Mouse (Mus musculus): Measurements from ENCODE around the gene Nfic. TPM values are rescaled to one million over a fixed set of nuclear protein-coding genes. Genes with fewer than 3 reads are reported as not detected.

Nfic gene
- total RNA-seq, 1 experiment from 2014 or later: 104 TPM

DNA sequence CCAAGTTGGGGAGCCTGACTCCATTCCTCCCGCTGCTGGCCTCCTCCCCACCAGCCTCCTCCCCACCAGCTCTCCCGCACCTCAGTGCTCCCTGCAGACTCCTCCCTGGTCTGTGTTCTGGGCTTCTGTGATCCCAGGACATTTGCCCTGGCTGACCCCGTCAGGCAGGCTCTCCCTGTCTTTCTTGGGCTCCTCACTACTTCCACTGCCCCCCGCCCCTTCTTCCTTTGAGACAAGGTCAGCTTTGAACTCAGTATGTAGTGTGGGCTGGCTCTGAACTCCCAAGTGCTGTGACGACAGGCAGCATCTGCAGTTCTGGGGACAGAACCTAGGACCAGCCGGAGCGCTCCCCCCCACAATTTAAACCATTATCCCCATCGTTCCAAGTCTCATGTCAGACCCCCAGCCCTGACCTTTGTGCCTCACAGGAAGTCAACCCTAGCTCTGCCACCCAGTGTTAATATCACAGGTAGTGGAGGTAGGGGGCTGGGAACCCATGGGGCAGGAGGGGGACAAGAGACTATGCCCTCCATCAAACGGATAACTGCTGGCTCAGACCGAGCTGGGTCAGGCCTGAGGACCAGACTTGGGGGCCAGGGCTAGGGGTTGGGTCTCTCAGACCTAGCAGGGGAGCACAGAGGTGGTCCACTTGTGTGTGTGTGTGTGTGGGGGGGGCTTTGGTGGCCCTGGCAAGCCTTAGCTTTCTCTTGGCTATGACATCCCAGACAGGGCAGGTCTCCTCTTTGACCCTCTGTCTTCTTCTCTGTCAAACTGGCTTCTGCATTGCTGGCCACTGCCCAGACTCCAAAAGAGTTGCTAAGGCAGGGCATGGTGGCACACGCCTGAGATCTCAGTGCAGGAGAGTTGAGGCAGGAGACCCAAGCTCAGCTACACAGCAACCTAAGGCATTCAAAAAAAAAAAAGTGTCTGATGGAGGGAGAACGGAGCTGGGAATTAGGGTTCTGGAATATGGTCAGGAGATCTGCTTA, 37.9 kb downstream of the Nfic start:
- peak; percentile 6 for DNase-seq

GRCm38 (mm10) chr10:81416581-81417226, 38.7 kb downstream of the Nfic start:
- DNase-seq: peak; percentile 92

DNA sequence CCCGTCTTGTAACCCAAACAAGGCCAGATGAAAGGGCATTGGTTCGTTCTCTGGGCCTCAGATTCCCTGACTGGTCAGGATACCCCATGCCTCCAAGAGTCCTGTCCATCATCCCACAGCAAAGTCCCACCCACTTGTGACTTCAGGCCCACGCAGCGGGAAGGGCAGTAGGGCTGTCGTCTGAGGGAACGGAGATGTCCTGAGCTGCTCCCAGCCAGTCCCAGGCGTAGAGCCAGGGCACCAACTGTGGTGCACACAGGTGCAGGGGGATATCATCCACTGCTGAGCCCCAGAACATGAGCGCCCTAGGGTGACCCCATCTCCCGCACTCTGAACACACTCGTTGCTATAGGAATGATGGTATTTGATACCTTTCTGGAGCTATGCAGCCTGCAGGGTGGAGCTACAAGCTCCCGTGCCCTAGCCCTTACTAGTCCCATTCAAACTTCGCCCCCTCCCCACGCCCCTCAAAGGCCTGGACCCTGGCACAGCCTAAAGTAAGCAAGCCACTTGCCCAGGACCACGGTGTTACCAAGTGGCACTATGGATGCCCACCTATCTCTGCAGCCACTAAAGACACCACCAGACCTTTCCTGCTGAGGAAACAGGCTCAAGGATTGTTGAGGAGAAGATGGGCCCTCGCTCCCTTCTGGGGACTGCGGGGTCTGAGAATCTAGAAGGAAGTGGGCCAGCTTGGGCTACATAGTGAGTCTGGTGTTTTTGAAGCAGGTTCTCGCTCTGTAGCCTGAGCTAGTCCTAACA, 39.7 kb downstream of the Nfic start:
- DNase-seq: peak; percentile 21

DNA sequence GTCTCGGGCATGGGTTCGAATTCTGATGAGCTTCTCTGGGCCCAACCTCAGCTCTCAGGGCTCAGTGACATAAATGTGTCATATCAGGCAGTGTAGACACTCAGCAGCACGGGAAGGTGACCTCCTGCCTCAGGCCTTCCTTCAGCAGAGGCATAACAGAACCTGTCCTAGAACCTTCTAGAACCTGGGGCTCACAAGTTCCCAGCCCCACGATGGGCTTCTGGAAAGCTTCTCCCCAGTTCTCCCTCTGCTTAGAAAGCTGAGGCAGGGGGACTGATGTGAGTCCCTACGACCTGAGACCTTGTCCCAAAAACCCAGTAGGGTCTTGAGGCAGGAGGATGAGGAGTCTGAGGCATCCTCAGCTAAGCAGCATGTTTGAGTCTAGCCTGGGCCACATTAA, 40.3 kb downstream of the Nfic start:
- DNase-seq: no peak

- DNase-seq: no peak
Observed at GRCm38 (mm10) chr10:81414682-81415081, 40.8 kb downstream of the Nfic start.

- peak; percentile 93 for DNase-seq
Observed at GRCm38 (mm10) chr10:81413310-81414261, 41.8 kb downstream of the Nfic start.

- no peak for DNase-seq
Observed at GRCm38 (mm10) chr10:81412586-81413309, 42.7 kb downstream of the Nfic start.

- DNase-seq: peak; percentile 91
Observed at GRCm38 (mm10) chr10:81411471-81412400, 43.7 kb downstream of the Nfic start.

GRCm38 (mm10) chr10:81410981-81411380, 44.5 kb downstream of the Nfic start:
- DNase-seq: peak; percentile 64

- no peak for DNase-seq
Observed at GRCm38 (mm10) chr10:81410350-81410749, 45.1 kb downstream of the Nfic start.

DNA sequence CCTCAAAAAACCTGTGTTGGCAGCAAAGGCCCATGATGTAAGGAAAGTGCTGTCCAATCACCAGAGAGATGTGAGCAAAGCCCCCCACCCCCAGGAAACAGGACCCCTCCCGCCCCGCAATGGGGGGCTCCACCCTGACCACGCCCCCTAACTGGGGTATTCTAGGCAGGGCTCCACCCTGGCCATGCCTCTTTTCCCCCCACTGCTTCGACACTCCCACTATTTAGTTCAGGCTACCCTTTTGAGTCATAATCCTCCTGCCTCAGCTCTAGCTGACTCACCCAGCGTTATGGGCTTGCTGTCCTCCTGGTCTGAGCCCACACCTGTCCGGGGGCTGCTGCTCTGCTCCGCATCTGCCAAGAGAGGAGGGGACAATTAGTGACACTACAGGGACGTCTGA, 46.1 kb downstream of the Nfic start:
- DNase-seq: no peak

GRCm38 (mm10) chr10:81408871-81409291, 46.6 kb downstream of the Nfic start:
- DNase-seq: peak; percentile 93

DNA sequence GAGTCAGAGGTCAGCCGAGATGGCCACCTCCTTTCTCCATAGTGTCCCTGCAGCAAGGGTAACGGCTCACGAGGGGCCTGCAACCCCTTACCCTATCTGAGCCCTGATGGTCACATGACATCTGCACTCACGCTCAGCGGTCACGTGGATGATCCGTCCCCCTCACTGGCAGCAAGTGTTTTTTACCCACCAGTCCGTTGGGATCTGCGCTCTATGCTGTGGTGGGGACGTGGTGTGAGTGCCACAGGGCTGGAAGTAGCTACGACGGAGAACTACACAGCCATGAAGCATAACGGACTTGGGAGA, 47.1 kb downstream of the Nfic start:
- DNase-seq: no peak

DNA sequence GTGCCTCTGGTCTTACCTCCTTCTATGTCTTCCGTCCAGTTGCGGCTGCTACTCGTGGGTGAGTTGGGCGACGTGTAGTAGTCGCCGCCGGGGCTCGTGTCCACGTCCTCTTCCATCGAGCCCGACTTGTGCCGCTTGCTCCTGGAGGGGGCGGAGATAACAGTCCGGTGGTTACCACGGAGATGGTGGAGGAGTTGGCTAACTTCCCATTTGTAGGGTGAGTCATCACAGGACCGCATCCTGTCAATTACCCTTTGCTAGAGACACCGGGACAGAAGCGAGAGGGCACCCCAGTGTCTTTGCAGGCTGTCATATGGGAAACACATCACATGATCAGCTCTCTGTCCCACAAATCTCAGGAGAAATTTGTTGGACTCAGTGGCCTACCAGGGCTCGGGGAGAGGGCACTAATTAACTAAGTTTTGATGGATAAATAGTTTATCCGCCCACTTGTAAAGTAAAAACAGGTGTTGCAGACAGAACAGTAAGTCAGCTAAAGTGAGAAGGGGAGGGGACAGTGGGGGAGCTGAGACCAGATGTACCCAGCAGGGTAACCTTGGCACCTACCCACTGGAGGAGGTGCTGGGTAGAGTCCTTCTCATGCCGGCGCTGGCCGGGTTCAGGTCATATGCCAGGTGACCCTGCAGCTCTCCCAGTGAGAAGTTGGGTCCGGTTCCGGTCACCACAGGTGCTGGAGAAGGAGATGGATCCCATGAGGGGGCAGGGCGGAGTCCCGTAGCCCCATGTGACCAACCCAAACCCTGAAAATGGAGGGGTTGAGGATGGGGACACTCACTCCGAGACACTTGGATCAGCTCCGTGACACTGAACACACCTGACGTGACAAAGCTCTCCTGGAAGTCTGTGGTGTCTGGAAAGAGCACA, 47.7 kb downstream of the Nfic start:
- peak; percentile 94 for DNase-seq

DNA sequence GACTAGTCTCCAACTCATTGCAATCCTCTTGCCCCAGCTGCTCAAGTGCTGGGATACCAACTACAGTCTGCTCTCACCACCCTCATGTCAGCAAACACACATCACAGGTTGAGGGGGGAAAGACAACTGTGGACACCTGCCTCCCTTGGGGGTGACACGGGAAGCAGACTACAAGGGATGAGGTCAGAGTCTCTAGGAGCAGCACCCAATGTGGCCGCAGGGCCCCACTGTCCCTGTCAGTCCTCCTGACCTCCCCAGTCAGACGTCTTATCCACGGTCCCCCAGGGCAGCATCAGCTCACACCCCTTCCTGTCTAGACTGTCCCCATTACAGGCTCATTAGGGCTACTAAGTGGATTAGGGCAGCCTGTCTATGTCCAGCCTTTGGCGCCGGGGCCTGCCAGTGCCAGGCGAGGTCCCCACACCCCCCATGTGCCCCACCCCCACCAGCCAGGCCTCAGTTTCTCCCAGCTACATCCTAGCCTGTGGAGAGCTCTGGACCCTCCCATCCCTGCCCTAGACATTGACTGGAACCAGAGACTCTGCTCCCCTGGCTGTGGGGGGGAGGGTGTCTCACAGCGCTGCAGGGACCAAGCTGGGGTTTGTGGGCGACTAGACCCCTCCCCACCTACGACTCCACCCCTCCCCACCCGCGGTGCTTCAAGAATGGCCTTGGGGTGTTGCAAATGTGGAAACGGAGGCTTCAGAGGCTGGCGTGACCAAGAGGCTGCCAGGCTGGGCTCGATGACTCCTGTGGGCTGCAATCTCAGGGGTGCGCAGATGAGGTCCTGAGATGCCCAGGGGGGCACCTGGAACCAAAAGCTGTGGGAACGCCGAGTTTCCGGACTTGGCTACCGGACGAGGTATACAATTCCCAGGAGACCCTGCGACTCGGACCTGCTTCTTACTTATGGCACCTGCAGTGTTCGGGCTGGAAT, 48.7 kb downstream of the Nfic start:
- no peak for DNase-seq

DNA sequence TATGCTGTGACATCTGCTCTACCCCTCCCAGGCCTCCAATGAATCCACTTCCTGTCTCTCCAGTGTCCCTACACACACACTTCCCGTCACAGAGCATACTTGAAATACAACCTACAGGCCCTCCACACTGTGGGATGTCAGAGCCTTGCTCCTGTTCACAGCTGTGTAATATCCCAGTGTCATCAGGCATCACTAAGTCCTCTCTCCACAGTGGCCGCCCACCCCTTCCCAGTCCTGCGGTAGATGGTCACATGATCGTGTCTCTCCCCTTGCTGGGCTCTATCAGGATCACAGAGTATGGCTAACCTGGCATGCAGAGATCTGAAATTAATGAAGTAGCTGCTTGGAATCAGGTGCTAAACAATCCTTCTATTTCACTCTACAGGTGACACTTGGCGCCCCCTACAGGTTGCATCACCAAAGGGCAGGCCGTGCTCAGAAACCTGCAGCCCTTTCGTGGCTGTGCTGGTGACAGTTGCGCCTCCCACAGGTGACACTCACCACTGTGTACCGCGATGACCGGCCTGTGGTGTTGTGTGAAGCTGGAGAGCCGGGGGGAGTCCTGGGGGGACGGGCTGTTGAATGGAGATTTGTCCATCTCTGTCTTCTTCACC, 49.7 kb downstream of the Nfic start:
- DNase-seq: peak; percentile 80

GRCm38 (mm10) chr10:81404720-81405119, 50.7 kb downstream of the Nfic start:
- no peak for DNase-seq
